Mouse (Mus musculus) mouse embryonic stem cell (cell line): ENCODE results near the gene Plxnd1.

Source experiments
- in situ Hi-C, 2 experiments: fragments of 300-500 bp; cut with MboI; formaldehyde crosslinking; loops; 1 replicate in 1 of 2; 3 replicates in 1 of 2; pipeline ENCODE4 v1.14.3; 2019 to 2020; ENCODE audit warnings: low sequenced_read_pairs in 2 of 2, low pct_unique_long_range_greater_than_20kb in 1 of 2, mixed read lengths in 1 of 2; ENCODE audit not compliant: unreplicated experiment in 1 of 2

The Plxnd1 gene

DNA sequence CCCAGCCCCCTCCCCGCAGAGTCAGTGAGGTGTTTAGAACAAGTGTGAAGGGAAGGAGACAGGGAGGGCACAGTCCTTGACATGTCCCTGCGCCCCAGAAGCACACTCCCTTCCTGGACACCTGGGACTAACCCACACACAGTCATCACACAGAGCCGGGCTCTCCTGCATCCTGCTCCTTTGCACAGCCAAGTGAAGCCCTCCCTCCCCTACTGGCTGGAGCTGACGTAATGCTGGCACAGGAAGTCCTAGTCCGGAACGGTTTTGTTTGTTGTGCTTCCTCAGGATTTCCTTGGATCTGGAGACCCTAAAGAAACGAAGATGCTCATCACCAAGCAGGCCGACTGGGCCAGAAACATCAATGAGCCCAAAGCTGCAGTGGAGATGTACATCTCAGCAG, 84.9 kb downstream of the Plxnd1 start:
- in situ Hi-C loops = loop anchor here in 1 of 2 experiments (25.0 kb wide), 1 partner anchor 227 kb away; no protein-coding TSS in a partner anchor

DNA sequence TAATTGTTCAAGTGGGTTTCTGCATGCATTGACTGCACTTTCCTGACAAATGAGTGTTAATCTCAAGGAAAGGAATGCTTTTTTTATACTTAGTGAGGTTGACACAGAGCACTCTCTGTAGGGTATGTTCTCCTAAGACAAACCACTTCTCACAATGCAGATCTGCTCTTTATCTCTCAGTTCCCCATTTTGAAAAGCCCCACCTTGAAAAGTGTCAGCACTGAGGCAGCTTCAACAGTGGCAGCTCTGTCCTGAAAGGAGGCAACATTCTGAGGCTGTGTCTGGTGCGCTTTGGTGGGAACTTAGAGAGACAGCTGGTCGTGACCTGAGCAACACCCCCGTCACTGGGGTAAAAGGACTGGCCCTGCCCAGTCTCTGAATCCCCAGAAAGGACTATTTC, 85.8 kb downstream of the Plxnd1 start:
- in situ Hi-C loops = loop anchor here in 1 of 2 experiments (25.0 kb wide), 1 partner anchor 228 kb away; no protein-coding TSS in a partner anchor

DNA sequence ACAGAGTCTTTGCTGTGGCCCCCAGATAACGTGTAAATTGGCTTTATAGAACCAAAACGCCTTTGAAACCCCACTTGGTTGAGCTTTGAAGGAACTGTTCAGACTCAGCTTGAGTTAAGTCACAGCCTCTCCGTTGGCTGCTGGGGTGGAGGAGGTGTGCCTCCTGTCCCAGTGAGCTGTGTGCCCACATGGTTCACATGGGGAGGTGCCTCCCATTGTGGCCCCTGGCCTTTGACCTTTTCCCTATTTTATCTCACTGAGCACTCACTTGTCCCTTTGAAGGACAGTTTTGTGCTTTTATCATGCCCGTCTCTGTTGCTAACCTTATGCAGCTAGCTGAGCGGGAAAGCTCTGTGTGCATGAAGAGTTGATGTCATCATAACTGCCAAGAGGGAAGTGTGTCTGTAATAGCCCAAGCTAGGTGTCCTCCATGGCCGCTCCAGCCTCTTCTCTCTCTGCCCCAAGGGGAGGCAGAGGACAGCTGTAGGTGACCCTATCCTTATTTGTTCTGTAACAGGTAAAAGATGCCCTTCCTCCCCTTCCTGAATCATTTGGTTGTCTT, 86.3 kb downstream of the Plxnd1 start:
- in situ Hi-C loops = loop anchor here in 1 of 2 experiments (25.0 kb wide), 1 partner anchor 229 kb away; no protein-coding TSS in a partner anchor

DNA sequence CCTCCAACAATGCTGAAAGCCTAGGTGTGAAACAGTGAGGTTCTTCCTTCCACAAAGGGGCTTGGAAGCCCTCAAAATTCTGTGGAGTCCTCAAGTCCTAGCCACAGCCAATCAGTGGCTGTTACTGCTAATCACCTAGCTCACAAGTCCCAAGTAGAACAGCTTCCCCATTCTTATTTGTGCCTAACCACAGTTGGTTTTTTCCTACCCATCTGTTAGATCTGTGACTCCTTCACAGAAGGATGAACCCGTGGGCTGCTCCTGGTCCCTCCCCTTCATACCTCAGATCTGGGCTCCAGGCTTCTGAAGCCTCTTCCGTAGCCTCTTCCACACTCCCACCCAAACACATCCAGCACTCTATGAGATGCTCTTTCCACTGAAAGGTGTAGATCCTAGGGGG, 87.9 kb downstream of the Plxnd1 start:
- in situ Hi-C loops = loop anchor here in 1 of 2 experiments (25.0 kb wide), 1 partner anchor 230 kb away; no protein-coding TSS in a partner anchor

DNA sequence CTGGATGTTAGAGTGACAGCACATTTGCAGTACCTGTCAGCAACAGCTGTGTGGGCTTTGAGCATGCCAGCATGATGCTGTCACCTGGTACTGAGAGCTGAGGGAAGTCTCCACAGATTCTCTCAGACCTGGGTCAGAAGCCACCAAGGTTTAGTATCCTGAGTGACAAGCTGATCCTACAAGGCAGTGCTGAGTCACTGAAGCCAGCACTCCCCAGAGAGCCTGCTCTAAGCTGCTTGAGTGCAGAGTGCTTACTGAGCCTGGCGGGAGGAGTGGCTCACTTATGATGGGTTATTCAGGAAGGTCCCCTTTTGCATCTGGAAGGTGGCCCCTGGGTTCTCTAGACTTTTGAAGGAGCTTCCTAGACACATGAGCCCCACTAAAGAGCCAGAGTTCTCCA, 88.3 kb downstream of the Plxnd1 start:
- in situ Hi-C loops = loop anchor here in 1 of 2 experiments (25.0 kb wide), 1 partner anchor 231 kb away; no protein-coding TSS in a partner anchor

DNA sequence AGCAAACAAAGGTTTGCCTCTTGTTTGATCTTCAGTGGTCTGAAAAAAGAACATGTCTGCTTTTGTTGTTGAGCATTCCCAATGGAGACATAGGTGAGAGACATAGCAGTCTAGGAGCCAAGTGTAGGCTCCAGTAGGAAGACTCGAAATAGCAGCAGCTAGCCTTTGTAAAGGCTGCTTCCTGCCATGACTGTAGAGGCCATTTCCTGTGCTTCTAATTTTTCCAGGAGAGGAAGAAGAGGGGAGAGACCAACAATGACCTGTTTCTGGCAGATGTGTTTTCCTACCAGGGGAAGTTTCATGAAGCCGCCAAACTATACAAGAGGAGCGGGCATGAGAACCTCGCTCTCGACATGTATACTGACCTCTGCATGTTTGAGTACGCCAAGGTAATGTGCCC, 89.2 kb downstream of the Plxnd1 start:
- in situ Hi-C loops = loop anchor here in 1 of 2 experiments (25.0 kb wide), 1 partner anchor 232 kb away; no protein-coding TSS in a partner anchor
